Mouse (Mus musculus) limb, embryonic 14.5 days (tissue): Measurements from ENCODE around the gene Efna5. TPM values are rescaled to one million over a fixed set of nuclear protein-coding genes. Genes with fewer than 3 reads are reported as not detected.

Experiments used
- ATAC-seq: fragments of 200-750 bp; cut with Nextera tagmentation; 2 replicates; pipeline ENCODE4 v1.8.0; 2017; ENCODE audit warnings: low read depth, moderate number of reproducible peaks, moderate TSS enrichment; ENCODE audit not compliant: low FRiP score
- DNase-seq: peaks from one replicate; pipeline ENCODE4 v3.0.0-alpha.2; 2015; ENCODE audit warnings: low spot score
- H3K27ac ChIP-seq: fragments of 300-500 bp; sonication (generic); replicated peaks from 2 replicates; pipeline ENCODE4 v1.5.1; 2014; ENCODE audit warnings: low read depth, mild to moderate bottlenecking, low read length, moderate library complexity, mixed read lengths
- H3K27me3 ChIP-seq: fragments of 300-500 bp; sonication (generic); 2 replicates; pipeline ENCODE4 v1.6.1; 2014; ENCODE audit warnings: low read length, mixed read lengths; ENCODE audit not compliant: control insufficient read depth, insufficient read depth
- H3K36me3 ChIP-seq: fragments of 300-500 bp; sonication (generic); 2 replicates; pipeline ENCODE4 v1.6.1; 2014; ENCODE audit warnings: mild to moderate bottlenecking, low read length, moderate library complexity, mixed read lengths; ENCODE audit not compliant: control insufficient read depth, insufficient read depth
- H3K4me1 ChIP-seq: fragments of 300-500 bp; sonication (generic); 2 replicates; pipeline ENCODE4 v1.6.1; 2014; ENCODE audit warnings: antibody characterized with exemption, low read length, mixed read lengths; ENCODE audit not compliant: control insufficient read depth, insufficient read depth
- H3K4me2 ChIP-seq: fragments of 300-500 bp; sonication (generic); replicated peaks from 2 replicates; pipeline ENCODE4 v1.6.1; 2014; ENCODE audit warnings: low read depth, mild to moderate bottlenecking, low read length, moderate library complexity; ENCODE audit not compliant: severe bottlenecking
- H3K4me3 ChIP-seq: fragments of 300-500 bp; sonication (generic); replicated peaks from 2 replicates; pipeline ENCODE4 v1.5.1; 2014; ENCODE audit warnings: low read length
- H3K9ac ChIP-seq: fragments of 300-500 bp; sonication (generic); 2 replicates; pipeline ENCODE4 v1.6.1; 2014; ENCODE audit warnings: mild to moderate bottlenecking, low read depth, low read length, moderate library complexity; ENCODE audit not compliant: severe bottlenecking
- H3K9me3 ChIP-seq: fragments of 300-500 bp; sonication (generic); 2 replicates; pipeline ENCODE4 v1.6.1; 2016; ENCODE audit warnings: low read length; ENCODE audit not compliant: control insufficient read depth
- POLR2A ChIP-seq: fragments of 200-500 bp; IDR thresholded peaks from 2 replicates; pipeline ENCODE4 v1.8.0; 2012; ENCODE audit warnings: inconsistent platforms, mild to moderate bottlenecking, moderate library complexity, borderline replicate concordance; ENCODE audit not compliant: insufficient read depth, insufficient read length; ENCODE audit errors: extremely low read depth
- WGBS: fragments of 180-500 bp; shearing (Covaris S2); extraction: QIAGEN DNeasy Blood & Tissue Kit; methylation state at CpG from one replicate; pipeline ENCODE4 v1.1.7; 2014; 5-methylcytosine and 5-hydroxymethylcytosine counted together
- polyA plus RNA-seq, 2 experiments: library from polyadenylated mRNA; depleted of rRNA in 1 of 2; stranded (reverse) in 1 of 2; unstranded in 1 of 2; fragments of >200 nt; fragmentation: Nextera tagmentation in 1 of 2; extraction: Ambion mirVana in 1 of 2; gene quantifications; 2 replicates each; pipeline versions ENCODE4 v1.2.1 to v1.2.3; 2012 to 2014

The Efna5 gene
- polyA plus RNA-seq, 2 experiments, result 22.8 to 64.8 TPM

DNA sequence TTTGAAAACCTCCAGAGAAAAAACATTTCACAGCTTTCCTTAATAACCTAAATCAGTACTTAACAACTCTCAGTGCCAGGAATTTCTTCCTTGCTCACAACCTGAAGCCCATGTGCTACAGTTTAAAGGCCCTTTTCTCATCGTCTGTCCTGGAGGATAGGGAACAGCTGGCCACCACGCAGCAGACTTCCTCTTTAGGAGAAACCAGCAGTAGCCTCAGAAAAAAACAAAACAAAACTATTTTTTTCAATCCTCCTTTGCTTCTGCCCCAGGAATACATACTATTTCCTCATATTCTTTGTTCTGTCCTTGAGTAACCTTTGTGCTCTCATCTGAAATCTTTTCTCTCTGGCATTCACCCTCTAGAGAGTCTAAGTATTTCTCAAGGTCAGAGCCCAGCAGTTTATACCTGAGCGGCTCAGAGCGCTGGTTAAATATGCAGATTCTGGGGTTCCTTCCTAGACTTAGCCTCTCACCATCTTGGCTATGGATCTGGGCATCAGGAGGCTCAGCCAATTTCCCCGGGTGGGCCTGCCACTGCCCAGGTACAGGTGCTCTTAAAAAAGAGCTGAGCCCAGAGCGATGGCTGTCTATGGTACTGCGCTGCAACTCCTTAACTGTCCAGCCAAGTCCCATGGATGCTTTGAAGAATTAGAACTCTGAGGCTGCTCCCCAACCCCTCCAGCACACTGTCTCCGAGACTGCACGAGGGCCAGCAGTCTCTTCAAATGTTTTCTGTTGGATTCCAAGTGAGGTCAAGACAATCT lies 306.4 kb downstream of the Efna5 start:
- Histone ChIP-seq H3K9ac (no peak overlapping the region), H3K36me3 (no peaks in the 10 kb centered on the region), H3K4me3 (no peak overlapping the region), H3K27ac (no peak overlapping the region), H3K9me3 (no peaks in the 10 kb centered on the region), H3K4me2 (no peak overlapping the region), H3K27me3 (no peaks in the 10 kb centered on the region), H3K4me1 (peaks cover 5% of the 10 kb centered on the region; the same call in 1 of the 2 replicates)
- DNase-seq, result no peak
- no peak for ATAC-seq
- TF ChIP-seq POLR2A, result no peak
- 73% methylated on average over 9 of the region's 9 CpGs for WGBS

DNA sequence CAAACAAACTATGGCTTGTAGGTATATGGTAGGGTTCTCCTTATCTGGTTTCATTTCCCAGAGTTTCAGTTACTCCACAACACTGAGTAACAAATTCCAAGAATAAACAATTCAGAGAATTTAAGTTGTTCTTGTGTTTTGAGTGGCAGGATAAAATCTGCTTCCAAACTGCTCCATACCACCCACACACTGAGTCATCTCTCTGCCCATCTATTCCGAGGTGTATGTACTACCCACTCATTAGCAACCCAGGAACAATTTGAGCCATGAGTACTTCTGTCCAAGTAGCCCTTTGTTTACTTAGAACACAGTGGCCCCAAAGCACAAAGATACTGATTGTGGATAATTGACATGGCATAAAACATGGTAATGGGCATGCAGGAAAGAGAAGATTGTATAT lies 311.0 kb downstream of the Efna5 start:
- no peaks in the 10 kb centered on the region for H3K36me3 ChIP-seq
- ATAC-seq (no peak), DNase-seq (no peak)
- peaks cover 4% of the 10 kb centered on the region; the same call in 1 of the 2 replicates for H3K4me1 ChIP-seq
- no peak overlapping the region for H3K4me2 ChIP-seq
- H3K27me3 ChIP-seq, result no peaks in the 10 kb centered on the region
- no peak for TF ChIP-seq POLR2A
- no peak overlapping the region for H3K27ac ChIP-seq
- no peaks in the 10 kb centered on the region for H3K9me3 ChIP-seq
- no peak overlapping the region for H3K4me3 ChIP-seq
- no peak overlapping the region for H3K9ac ChIP-seq
- 89% methylated on average over 1 of the region's 1 CpGs for WGBS

DNA sequence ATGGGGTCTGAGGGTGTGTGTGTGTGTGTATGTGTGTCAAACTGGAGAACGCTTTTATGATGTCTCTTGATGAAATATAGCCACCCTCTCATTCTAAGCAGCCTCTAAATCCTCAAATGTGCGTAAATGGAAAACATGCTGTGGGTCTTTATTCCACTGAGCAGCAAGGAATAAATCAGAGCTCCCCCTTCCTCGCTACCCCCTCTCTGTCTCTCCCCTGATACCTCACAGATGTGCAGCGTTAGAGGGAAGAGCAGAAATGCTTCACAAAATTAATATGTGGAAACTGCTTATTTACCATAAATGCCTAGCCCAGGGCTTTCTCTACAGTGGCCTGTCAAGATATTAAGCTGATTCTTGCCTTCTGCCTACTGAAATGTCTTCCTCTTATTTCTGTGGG lies 313.1 kb downstream of the Efna5 start:
- Histone ChIP-seq H3K4me3 (no peak overlapping the region), H3K36me3 (no peaks in the 10 kb centered on the region), H3K4me1 (no peaks in the 10 kb centered on the region), H3K9me3 (no peaks in the 10 kb centered on the region), H3K9ac (no peak overlapping the region), H3K4me2 (no peak overlapping the region), H3K27me3 (no peaks in the 10 kb centered on the region), H3K27ac (no peak overlapping the region)
- ATAC-seq, result no peak
- TF ChIP-seq POLR2A, result no peak
- DNase-seq, result no peak
- 33% methylated on average over 4 of the region's 4 CpGs for WGBS

DNA sequence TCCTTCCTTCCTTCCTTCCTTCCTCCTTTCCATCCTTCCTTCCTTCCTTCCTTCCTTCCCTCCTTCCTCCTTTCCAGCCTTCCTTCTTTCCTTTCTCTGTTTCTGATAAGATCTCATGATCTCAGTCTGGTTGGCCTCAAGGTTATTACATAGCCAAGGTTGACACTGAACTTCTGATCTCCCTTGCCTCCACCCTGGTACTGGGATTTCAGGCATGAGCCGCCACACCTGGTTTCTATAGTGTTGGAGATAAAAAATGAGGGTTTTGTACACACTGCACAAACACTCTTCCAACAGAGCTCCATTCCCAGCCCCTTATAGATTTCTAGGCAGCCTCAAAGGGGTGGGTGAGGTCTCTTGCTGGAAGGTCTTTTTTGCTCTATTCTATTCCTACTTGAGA lies 315.5 kb downstream of the Efna5 start:
- no peaks in the 10 kb centered on the region for H3K4me1 ChIP-seq
- no peak overlapping the region for H3K27ac ChIP-seq
- H3K27me3 ChIP-seq, result no peaks in the 10 kb centered on the region
- H3K4me2 ChIP-seq, result no peak overlapping the region
- H3K9ac ChIP-seq, result no peak overlapping the region
- H3K4me3 ChIP-seq, result no peak overlapping the region
- WGBS, result 81% methylated on average over 1 of the region's 1 CpGs
- TF ChIP-seq POLR2A, result no peak
- ATAC-seq (no peak), DNase-seq (no peak)
- H3K36me3 ChIP-seq, result no peaks in the 10 kb centered on the region
- no peaks in the 10 kb centered on the region for H3K9me3 ChIP-seq

DNA sequence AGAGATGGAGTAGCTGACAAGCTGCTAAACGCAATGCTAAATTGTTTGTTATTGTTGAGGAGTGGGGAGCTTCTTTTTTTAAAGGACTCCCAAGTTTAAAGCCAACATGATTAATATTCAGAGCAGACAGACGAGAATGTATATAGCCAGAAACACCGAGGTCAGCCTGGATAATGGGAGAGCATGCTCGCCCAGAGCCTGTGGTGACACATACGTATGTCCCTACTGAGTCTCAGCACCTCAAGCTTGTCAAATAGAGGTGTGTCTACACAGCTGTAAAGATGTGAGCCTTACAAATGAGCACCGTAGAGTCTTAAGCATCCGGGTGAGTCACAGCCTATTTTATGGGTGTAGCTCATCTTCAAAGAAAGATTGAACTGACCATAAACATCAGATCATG lies 318.7 kb downstream of the Efna5 start:
- H3K9ac ChIP-seq, result no peak overlapping the region
- no peak overlapping the region for H3K27ac ChIP-seq
- H3K27me3 ChIP-seq, result no peaks in the 10 kb centered on the region
- TF ChIP-seq POLR2A, result no peak
- WGBS, result 65% methylated on average over 7 of the region's 7 CpGs
- DNase-seq, result no peak
- H3K4me1 ChIP-seq, result no peaks in the 10 kb centered on the region
- H3K4me3 ChIP-seq, result no peak overlapping the region
- H3K9me3 ChIP-seq, result no peaks in the 10 kb centered on the region
- ATAC-seq, result no peak
- H3K4me2 ChIP-seq, result no peak overlapping the region
- H3K36me3 ChIP-seq, result no peaks in the 10 kb centered on the region
